Mouse (Mus musculus) adipose tissue, adult 10 weeks (tissue): ENCODE results near the gene Sstr2. TPM values are rescaled to one million over a fixed set of nuclear protein-coding genes. Genes with fewer than 3 reads are reported as not detected.

Experiments
- polyA plus RNA-seq: library from polyadenylated mRNA; stranded (reverse); fragments of 350-450 nt; fragmentation: Illumina TruSeq; extraction: RNeasy Lipid Tissue Mini Kit (QIAGEN cat#74804); gene quantifications from one replicate; pipeline ENCODE4 v1.2.3, GENCODE M21; 2014; ENCODE audit warnings: low read depth, low replicate concordance

The Sstr2 gene
- not detected for polyA plus RNA-seq

DNA sequence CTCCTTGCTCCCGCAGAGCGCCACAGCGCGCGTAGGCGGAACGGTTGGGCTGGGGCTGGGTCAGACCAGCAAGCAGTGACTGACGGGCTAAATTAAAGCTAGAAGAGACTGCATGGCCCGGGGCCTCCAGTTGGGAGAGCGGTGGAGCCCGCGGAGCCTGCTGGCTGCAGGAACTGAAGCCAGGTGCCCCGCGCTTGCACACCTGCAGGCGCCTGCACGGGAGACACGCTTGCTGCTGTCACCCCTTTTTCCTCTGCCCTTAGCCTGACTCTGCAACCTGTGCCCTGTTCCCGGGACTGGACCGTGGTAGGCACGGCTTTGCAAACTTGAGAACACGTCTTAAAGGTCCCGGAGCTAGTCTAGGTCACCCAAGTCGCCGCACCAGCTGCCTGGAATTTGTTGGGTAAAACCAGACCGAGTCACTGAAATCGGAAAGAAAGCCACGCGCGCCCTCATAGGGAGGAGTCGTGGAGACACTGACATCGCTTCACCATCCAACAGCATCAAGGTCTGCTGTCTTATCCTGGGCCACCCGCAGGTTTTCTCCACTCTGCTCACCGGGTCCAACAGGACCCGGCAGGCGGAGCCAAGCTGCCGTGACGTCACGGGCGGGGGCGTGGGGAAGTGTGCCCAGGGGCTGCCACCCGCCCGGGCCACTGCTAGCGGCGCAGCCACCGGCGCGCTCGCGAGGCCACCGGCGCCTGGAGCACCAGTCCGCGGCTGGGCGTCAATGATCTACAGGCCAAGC lies at the start of gene Sstr2:
Gene Sstr2 (plus strand): TSS at position 671 of the 748 bp plus-strand sequence.

DNA sequence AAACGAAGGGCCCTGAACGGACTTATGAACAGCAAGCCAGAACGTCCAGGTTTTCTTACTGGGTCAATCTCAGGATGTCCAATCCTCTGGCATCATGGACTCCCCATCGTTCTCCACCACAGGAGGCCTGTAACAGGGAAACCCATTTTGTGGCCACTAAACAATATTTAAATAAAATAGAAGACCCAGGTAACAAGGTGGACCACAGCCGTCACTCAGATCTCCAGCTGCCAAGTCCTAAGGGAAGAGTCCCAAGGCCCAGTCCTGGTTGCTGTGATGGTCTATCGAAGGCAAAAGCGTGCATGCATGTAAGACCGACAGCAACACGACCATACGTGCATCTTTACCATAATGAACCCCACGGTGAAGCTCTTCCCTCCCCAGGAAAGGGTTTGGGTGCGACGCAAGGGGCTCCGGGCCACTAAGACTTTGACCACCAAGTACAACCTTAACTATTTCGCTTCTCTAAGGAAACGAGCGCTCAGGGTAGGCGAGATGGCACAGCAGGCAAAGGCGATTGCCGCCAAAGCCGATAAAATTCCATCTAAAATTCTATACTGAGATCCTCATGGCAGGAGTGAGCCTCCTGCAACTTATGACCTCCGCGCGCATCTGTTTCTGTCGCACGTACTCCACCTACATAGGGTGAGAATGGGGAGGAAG lies 29.7 kb downstream of the Sstr2 start, which contains the start of gene Cog1:
Gene Cog1 (plus strand): TSS at position 480 of the 663 bp plus-strand sequence.

DNA sequence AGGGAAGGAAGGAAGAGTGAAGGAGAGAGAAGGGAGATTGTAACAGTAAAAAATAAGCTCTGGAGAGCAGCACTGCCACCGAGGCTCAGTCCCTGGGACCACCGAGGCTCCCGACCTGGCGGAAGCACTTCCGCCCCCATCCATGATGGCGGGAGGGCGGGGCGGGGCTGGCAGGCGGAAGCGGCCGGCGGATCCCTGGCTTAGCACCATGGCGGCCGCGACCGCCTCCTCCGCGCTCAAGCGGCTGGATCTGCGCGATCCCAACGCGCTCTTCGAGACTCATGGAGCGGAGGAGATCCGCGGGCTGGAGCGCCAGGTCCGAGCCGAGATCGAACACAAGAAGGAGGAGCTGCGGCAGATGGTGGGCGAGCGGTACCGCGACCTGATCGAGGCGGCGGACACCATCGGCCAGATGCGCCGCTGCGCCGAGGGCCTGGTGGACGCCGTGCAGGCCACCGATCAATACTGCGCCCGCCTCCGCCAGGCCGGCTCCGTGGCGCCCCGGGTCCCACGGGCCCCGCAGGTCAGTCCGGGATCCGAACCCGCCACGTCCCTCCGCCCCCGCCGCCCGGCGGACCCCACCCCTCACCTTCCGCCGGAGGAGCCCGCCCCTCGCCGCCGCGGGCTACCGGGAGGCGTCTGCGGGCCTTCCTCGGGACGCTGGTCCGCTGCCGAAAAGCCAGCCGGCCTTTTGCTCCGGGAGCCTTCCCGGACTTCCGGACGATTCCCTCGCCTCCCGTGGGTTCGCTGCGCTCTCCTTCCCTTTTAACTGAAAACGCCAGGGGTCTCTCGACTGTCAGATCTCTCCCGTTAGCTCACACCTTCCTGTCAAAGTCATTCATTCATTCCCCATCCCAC lies 30.4 kb downstream of the Sstr2 start, which contains the start of gene Slc39a11:
Gene Slc39a11 (minus strand): TSS at position 727 of the 858 bp plus-strand sequence.

Other genes starting within 250 kb of the Sstr2 start
- 40.3 TPM for gene Cog1, start 29.8 kb downstream of the Sstr2 start, polyA plus RNA-seq
- 22.4 TPM for gene Slc39a11, start 30.7 kb downstream of the Sstr2 start, polyA plus RNA-seq
- 18.7 TPM for gene Fam104a, start 64.8 kb downstream of the Sstr2 start, polyA plus RNA-seq
- gene D11Wsu47e, start 65.1 kb downstream of the Sstr2 start, polyA plus RNA-seq = 20.7 TPM
- 6.7 TPM for gene Cpsf4l, start 90.7 kb downstream of the Sstr2 start, polyA plus RNA-seq
- 61.0 TPM for gene Cdc42ep4, start 132.5 kb downstream of the Sstr2 start, polyA plus RNA-seq